Mouse (Mus musculus) embryonic facial prominence, embryonic 13.5 days (tissue): ENCODE results near the gene Chchd6. TPM values are rescaled to one million over a fixed set of nuclear protein-coding genes. Genes with fewer than 3 reads are reported as not detected.

ENCODE experiments used
- ATAC-seq: fragments of 200-750 bp; cut with Nextera tagmentation; 2 replicates; pipeline ENCODE4 v1.8.0; 2017; ENCODE audit warnings: low read depth; ENCODE audit not compliant: insufficient number of reproducible peaks, insufficient read depth, low FRiP score, low TSS enrichment
- H3K27ac ChIP-seq: fragments of 300-500 bp; sonication (generic); 2 replicates; pipeline ENCODE4 v1.5.1; 2015; ENCODE audit warnings: moderate library complexity, mild to moderate bottlenecking, inconsistent platforms
- H3K27me3 ChIP-seq: fragments of 300-500 bp; sonication (generic); 2 replicates; pipeline ENCODE4 v1.6.1; 2015; ENCODE audit warnings: mild to moderate bottlenecking, inconsistent platforms
- H3K36me3 ChIP-seq: fragments of 300-500 bp; sonication (generic); 2 replicates; pipeline ENCODE4 v1.6.1; 2015; ENCODE audit warnings: mild to moderate bottlenecking, inconsistent platforms
- H3K4me1 ChIP-seq: fragments of 300-500 bp; sonication (generic); 2 replicates; pipeline ENCODE4 v1.6.1; 2015; ENCODE audit warnings: inconsistent platforms
- H3K4me2 ChIP-seq: fragments of 300-500 bp; sonication (generic); 2 replicates; pipeline ENCODE4 v1.6.1; 2015; ENCODE audit warnings: moderate library complexity, mild to moderate bottlenecking, inconsistent platforms
- H3K4me3 ChIP-seq: fragments of 300-500 bp; sonication (generic); 2 replicates; pipeline ENCODE4 v1.5.1; 2015; ENCODE audit warnings: mild to moderate bottlenecking, inconsistent platforms
- H3K9ac ChIP-seq: fragments of 300-500 bp; sonication (generic); 2 replicates; pipeline ENCODE4 v1.6.1; 2015; ENCODE audit warnings: mild to moderate bottlenecking, inconsistent platforms
- H3K9me3 ChIP-seq: fragments of 300-500 bp; sonication (generic); 2 replicates; pipeline ENCODE4 v1.6.1; 2016; ENCODE audit warnings: inconsistent platforms
- WGBS: fragments of 180-500 bp; shearing (Covaris S2); methylation state at CpG from one replicate; pipeline ENCODE4 v1.1.7; 2015; ENCODE audit warnings: mixed read lengths; 5-methylcytosine and 5-hydroxymethylcytosine counted together
- polyA plus RNA-seq: library from polyadenylated mRNA; unstranded; fragments of >200 nt; fragmentation: Nextera tagmentation; extraction: Ambion mirVana; gene quantifications from 2 replicates; pipeline ENCODE4 v1.2.1, GENCODE M21; 2015

Gene Chchd6
- polyA plus RNA-seq, 1 experiment from 2014 or later = 67.2 TPM

DNA sequence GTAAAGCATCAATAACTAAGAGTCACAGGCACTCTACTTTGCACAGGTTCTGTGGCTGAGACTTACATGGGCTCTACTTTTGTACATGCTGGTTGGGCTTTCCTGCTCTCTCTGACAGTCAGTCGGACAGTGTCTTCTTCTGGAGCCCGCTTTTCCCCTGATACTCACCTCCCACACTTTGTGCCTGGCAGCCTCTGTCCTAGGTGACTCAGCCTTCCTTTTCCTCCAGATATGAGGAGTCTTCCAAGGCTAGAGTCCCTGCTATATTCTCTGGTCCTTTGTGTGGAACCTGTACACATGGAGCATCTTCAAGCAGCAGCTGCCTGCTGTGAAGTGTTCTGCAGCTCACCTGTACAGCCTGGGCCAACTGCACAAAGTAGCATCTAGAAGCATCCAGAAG is 201.6 kb downstream of the Chchd6 start:
- no peaks in the 10 kb centered on the region for H3K36me3 ChIP-seq
- no peaks in the 10 kb centered on the region for H3K27me3 ChIP-seq
- WGBS = 89% methylated on average over 2 of the region's 2 CpGs
- H3K9ac ChIP-seq = no peak overlapping the region
- no peak overlapping the region for H3K4me2 ChIP-seq
- ATAC-seq = no peak
- H3K9me3 ChIP-seq = no peaks in the 10 kb centered on the region
- no peaks in the 10 kb centered on the region for H3K4me1 ChIP-seq
- no peak overlapping the region for H3K27ac ChIP-seq
- no peak overlapping the region for H3K4me3 ChIP-seq

DNA sequence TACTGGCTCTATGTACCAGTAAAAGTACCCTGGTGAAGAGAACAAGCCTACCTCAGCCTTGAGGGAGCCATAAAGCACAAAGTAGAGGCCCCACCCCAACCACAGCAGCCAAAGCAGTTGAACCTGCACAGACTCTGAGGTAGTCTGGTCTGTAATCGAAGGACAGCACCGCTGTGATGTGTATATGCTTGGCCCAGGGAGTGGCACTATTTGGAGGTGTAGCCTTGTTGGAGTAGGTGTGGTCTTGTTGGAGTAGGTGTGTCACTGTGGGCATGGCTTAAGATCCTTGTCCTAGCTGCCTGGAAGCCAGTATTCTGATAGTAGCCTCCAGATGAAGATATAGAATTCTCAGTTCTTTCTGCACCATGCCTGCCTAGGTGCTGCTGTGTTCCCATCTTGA is 203.2 kb downstream of the Chchd6 start:
- 98% methylated on average over 2 of the region's 2 CpGs for WGBS
- Histone ChIP-seq H3K4me3 (no peak overlapping the region), H3K27me3 (no peaks in the 10 kb centered on the region), H3K9me3 (no peaks in the 10 kb centered on the region), H3K36me3 (no peaks in the 10 kb centered on the region), H3K4me2 (no peak overlapping the region), H3K4me1 (no peaks in the 10 kb centered on the region), H3K27ac (no peak overlapping the region), H3K9ac (no peak overlapping the region)
- ATAC-seq = no peak

DNA sequence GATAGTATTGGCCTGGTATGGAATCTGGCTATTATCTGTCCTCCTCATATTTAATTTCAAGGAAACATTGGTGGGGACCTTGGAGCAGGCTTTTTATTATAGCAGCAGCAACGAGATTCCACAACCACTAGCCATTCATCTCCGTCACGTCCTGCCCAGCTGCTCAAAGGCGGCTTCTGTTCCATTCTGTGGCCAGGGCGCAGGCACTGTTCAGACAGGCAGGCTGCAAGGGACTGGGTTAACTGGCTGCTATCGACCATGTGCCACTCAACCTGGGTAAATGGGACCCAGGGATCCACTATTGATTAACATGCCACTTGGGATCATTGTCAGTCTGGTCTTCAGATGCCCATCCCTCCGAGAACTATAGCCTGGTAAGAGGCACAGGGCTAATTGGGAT is 205.7 kb downstream of the Chchd6 start:
- no peak overlapping the region for H3K27ac ChIP-seq
- no peak overlapping the region for H3K4me3 ChIP-seq
- 84% methylated on average over 7 of the region's 7 CpGs for WGBS
- no peak overlapping the region for H3K4me2 ChIP-seq
- H3K4me1 ChIP-seq = no peaks in the 10 kb centered on the region
- no peaks in the 10 kb centered on the region for H3K9me3 ChIP-seq
- no peak for ATAC-seq
- H3K9ac ChIP-seq = no peak overlapping the region
- H3K27me3 ChIP-seq = no peaks in the 10 kb centered on the region
- H3K36me3 ChIP-seq = no peaks in the 10 kb centered on the region

DNA sequence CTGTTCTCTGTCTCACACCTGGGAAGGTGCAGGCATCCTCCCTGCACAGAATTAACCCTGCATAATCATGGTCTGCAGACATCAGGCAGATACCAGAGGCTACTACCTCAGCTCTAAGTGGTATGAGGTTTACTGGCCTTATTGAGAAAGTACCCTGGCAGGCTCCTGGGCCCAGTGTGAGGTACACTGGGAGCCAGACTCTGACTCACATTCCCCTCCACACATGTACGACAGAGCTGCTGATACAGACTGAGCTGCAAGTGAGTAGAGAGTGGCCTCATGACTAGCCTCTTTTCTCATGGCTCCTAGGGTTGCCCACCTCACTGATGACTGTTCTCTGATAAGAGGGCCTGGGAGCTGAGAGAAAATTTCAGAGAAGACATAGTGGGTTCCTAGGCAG is 208.5 kb downstream of the Chchd6 start:
- Histone ChIP-seq H3K4me1 (no peaks in the 10 kb centered on the region), H3K9me3 (no peaks in the 10 kb centered on the region), H3K4me2 (no peak overlapping the region), H3K36me3 (no peaks in the 10 kb centered on the region), H3K9ac (no peak overlapping the region), H3K27ac (no peak overlapping the region), H3K4me3 (no peak overlapping the region), H3K27me3 (no peaks in the 10 kb centered on the region)
- ATAC-seq = no peak
- WGBS = 87% methylated on average over 1 of the region's 1 CpGs

DNA sequence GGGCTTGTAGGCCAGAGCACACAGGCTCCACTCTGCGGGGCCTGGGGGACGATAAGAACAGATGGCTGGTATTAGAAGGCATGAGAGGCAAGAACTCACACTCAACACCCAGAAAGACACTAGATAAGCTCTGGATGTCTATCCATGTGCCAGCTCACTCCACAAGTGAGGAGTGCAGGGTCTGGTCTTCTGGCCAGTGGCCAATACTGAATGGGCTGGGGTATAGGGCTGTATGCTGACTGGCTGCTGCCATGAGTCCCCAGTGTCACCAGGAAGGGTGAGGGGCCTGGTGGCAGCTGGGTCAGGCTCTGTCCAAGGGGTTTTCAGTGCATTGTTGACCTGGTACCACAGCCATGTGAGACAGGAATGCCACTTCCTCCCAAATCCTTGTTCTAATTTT is 210.8 kb downstream of the Chchd6 start:
- no peak for ATAC-seq
- WGBS = 77% methylated on average over 2 of the region's 2 CpGs
- Histone ChIP-seq H3K9ac (no peak overlapping the region), H3K27ac (no peak overlapping the region), H3K9me3 (no peaks in the 10 kb centered on the region), H3K4me2 (no peak overlapping the region), H3K4me3 (no peak overlapping the region), H3K27me3 (no peaks in the 10 kb centered on the region), H3K36me3 (no peaks in the 10 kb centered on the region), H3K4me1 (no peaks in the 10 kb centered on the region)

DNA sequence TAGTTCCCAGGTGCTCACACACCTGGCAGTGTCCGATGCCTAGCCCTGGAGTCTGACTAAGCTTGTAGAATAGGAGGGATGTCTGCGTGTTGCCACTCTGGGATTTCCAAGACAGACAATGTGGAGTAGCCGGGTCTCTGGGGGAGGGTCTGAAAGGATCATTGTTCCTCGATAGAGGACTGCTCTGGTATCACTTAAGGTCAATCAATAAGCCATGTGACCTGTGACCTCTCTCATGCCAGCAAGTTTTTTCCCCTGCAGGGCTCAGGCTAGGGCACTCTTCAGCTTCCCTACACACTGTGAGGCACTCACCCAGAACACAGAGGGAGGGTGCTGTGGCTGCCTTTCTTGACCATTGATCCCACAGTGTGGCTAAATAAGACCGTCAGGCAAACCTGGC is 213.6 kb downstream of the Chchd6 start:
- Histone ChIP-seq H3K9me3 (no peaks in the 10 kb centered on the region), H3K9ac (no peak overlapping the region), H3K4me2 (no peak overlapping the region), H3K4me3 (no peak overlapping the region), H3K36me3 (no peaks in the 10 kb centered on the region), H3K4me1 (no peaks in the 10 kb centered on the region), H3K27me3 (no peaks in the 10 kb centered on the region), H3K27ac (no peak overlapping the region)
- 26% methylated on average over 5 of the region's 5 CpGs for WGBS
- no peak for ATAC-seq

DNA sequence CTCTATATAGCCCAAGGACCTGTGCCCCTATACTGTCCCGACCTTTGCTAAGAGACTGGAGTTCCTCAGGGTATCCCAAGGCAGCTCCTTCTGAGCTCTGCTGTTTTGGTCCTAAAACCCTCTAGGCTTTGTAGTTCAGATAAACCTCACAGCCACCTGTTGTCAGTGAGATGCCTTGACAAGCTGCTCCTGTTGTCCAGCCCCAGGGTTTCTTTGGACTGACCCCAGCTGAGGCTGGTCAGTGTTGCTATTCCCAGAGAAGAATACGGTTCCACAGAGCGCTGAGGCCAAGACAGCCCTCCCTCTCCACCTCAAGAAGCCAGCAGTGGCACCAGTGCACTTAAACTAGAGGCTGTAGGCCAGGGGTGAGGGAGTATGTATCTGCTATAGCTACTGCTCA is 214.3 kb downstream of the Chchd6 start:
- no peak overlapping the region for H3K4me3 ChIP-seq
- no peaks in the 10 kb centered on the region for H3K4me1 ChIP-seq
- no peak overlapping the region for H3K4me2 ChIP-seq
- H3K9me3 ChIP-seq = no peaks in the 10 kb centered on the region
- no peak overlapping the region for H3K9ac ChIP-seq
- H3K27ac ChIP-seq = no peak overlapping the region
- ATAC-seq = no peak
- WGBS = 20% methylated on average over 3 of the region's 3 CpGs
- H3K36me3 ChIP-seq = no peaks in the 10 kb centered on the region
- no peaks in the 10 kb centered on the region for H3K27me3 ChIP-seq

- Histone ChIP-seq H3K4me3 (no peak overlapping the region), H3K9ac (no peak overlapping the region), H3K36me3 (no peaks in the 10 kb centered on the region), H3K27ac (no peak overlapping the region), H3K9me3 (no peaks in the 10 kb centered on the region), H3K27me3 (no peaks in the 10 kb centered on the region), H3K4me1 (no peaks in the 10 kb centered on the region), H3K4me2 (no peak overlapping the region)
- no peak for ATAC-seq
- 17% methylated on average over 3 of the region's 3 CpGs for WGBS
Measured at GRCm38 (mm10) chr6:89380751-89381150, 214.7 kb downstream of the Chchd6 start.

- 83% methylated on average over 2 of the region's 2 CpGs for WGBS
- Histone ChIP-seq H3K27ac (no peak overlapping the region), H3K4me3 (no peak overlapping the region), H3K9me3 (no peaks in the 10 kb centered on the region), H3K4me2 (no peak overlapping the region), H3K36me3 (no peaks in the 10 kb centered on the region), H3K9ac (no peak overlapping the region), H3K27me3 (no peaks in the 10 kb centered on the region), H3K4me1 (no peaks in the 10 kb centered on the region)
- no peak for ATAC-seq
Measured at GRCm38 (mm10) chr6:89378264-89378663, 217.2 kb downstream of the Chchd6 start.

DNA sequence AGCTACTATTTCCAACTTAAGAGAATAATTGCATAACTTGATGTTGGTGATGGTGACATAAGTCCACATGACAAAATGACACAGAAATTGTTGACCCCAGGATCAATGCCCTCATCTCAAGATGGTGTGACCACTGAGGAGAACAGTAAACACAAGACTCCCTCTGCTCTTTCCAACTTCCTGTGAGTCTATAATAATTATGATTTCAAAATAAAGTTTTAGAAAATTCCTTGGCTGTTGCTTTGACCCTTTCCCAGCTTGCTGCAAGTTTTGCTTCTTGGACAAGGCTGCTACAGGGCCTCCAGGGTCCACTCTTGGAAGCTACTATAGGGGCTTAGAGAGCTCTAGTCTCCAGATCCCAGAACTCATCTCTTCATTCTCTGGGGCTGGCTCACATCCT is 226.6 kb downstream of the Chchd6 start:
- no peak for ATAC-seq
- H3K36me3 ChIP-seq = no peaks in the 10 kb centered on the region
- no peaks in the 10 kb centered on the region for H3K9me3 ChIP-seq
- H3K27ac ChIP-seq = no peak overlapping the region
- H3K9ac ChIP-seq = no peak overlapping the region
- H3K4me1 ChIP-seq = no peaks in the 10 kb centered on the region
- H3K27me3 ChIP-seq = peaks cover 7% of the 10 kb centered on the region
- H3K4me2 ChIP-seq = no peak overlapping the region
- H3K4me3 ChIP-seq = no peak overlapping the region

- ATAC-seq = no peak
- WGBS = 78% methylated on average over 3 of the region's 3 CpGs
Measured at GRCm38 (mm10) chr6:89364342-89364741, 231.1 kb downstream of the Chchd6 start.

DNA sequence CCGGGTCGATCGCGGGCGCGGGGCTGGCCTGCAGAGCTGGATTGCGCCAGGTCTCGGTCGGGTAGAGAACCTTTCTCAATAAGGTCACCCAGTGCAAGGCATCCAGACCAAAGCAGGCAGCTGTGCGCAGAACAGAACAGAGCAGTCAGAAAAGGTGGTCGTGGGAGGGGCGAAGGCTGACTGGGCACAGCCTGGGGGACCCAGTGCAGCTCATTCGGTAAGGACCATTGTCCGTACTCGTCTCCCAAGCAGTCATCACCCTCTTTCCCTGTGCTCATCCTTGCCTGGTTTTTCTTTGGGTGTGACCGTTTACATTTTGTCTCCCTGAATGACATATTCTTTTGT is 232.4 kb downstream of the Chchd6 start:
- Histone ChIP-seq H3K4me1 (peaks cover 39% of the 10 kb centered on the region), H3K9me3 (no peaks in the 10 kb centered on the region)

More at GRCm38 (mm10) chr6:89364342-89364741, 231.1 kb downstream of the Chchd6 start:
- H3K9ac ChIP-seq = no peak overlapping the region
- peaks cover 11% of the 10 kb centered on the region for H3K27me3 ChIP-seq
- H3K36me3 ChIP-seq = no peaks in the 10 kb centered on the region
- peaks cover 28% of the 10 kb centered on the region for H3K4me1 ChIP-seq
- H3K9me3 ChIP-seq = no peaks in the 10 kb centered on the region
- H3K4me2 ChIP-seq = no peak overlapping the region
- H3K4me3 ChIP-seq = no peak overlapping the region
- no peak overlapping the region for H3K27ac ChIP-seq

More for the DNA sequence above, 232.4 kb downstream of the Chchd6 start:
- H3K9ac ChIP-seq = peak overlapping the region; percentile 73
- H3K4me2 ChIP-seq = peak overlapping the region; percentile 97
- H3K36me3 ChIP-seq = no peaks in the 10 kb centered on the region
- H3K27me3 ChIP-seq = peaks cover 11% of the 10 kb centered on the region
- H3K27ac ChIP-seq = no peak overlapping the region
- WGBS = 3% methylated on average over 16 of the region's 16 CpGs
- H3K4me3 ChIP-seq = peak overlapping the region; percentile 97
- peak; percentile 13 for ATAC-seq
